Mouse (Mus musculus) cerebellum, adult 8-10 months (tissue): ENCODE measurements at regions not wholly inside any gene's neighbourhood (a gene's known extent, or its start where the extent isn't known, plus 50 kb on each side); places are given as distances from the start of the nearest gene placed in this dataset.

Experiments
- DNase-seq: peaks from one replicate; pipeline ENCODE4 v3.0.0; 2022

GRCm38 (mm10) chr4:54837326-54837725 lies 107.5 kb upstream of the Zfp462 start:
- DNase-seq = peak; percentile 47

- no peak for DNase-seq
Observed at GRCm38 (mm10) chr4:54838111-54838510, 106.7 kb upstream of the Zfp462 start.

- DNase-seq = no peak
Observed at GRCm38 (mm10) chr4:54838794-54839193, 106.1 kb upstream of the Zfp462 start.

- DNase-seq = no peak
Observed at GRCm38 (mm10) chr4:54852991-54853925, 91.6 kb upstream of the Zfp462 start.

- no peak for DNase-seq
Observed at GRCm38 (mm10) chr4:54858604-54859003, 86.2 kb upstream of the Zfp462 start.

- DNase-seq = no peak
Observed at GRCm38 (mm10) chr4:54866062-54866461, 78.8 kb upstream of the Zfp462 start.

GRCm38 (mm10) chr4:54874136-54874827 lies 70.6 kb upstream of the Zfp462 start:
- no peak for DNase-seq

GRCm38 (mm10) chr4:54875506-54875905 lies 69.3 kb upstream of the Zfp462 start:
- no peak for DNase-seq

GRCm38 (mm10) chr4:54877361-54877760 lies 67.5 kb upstream of the Zfp462 start:
- no peak for DNase-seq

GRCm38 (mm10) chr4:54878531-54878930 lies 66.3 kb upstream of the Zfp462 start:
- DNase-seq = no peak

- no peak for DNase-seq
Observed at GRCm38 (mm10) chr4:54893288-54893687, 51.6 kb upstream of the Zfp462 start.
